Mouse (Mus musculus) brain, embryonic 18.5 days (tissue): ENCODE results near the gene Mindy4.

ENCODE experiments used
- DNase-seq: peaks from one replicate; pipeline ENCODE4 v3.0.0-alpha.2; 2012; ENCODE audit warnings: low read depth, low spot score

Gene Mindy4

GRCm38 (mm10) chr6:55338934-55339825, 136.0 kb downstream of the Mindy4 start:
- no peak for DNase-seq

GRCm38 (mm10) chr6:55341688-55342087, 138.5 kb downstream of the Mindy4 start:
- no peak for DNase-seq

- no peak for DNase-seq
Observed at GRCm38 (mm10) chr6:55342328-55342727, 139.1 kb downstream of the Mindy4 start.

- DNase-seq = no peak
Observed at GRCm38 (mm10) chr6:55343446-55343845, 140.3 kb downstream of the Mindy4 start.

- DNase-seq = no peak
Observed at GRCm38 (mm10) chr6:55344291-55345016, 141.3 kb downstream of the Mindy4 start.

GRCm38 (mm10) chr6:55345264-55345663, 142.1 kb downstream of the Mindy4 start:
- DNase-seq = no peak

GRCm38 (mm10) chr6:55346491-55346890, 143.3 kb downstream of the Mindy4 start:
- no peak for DNase-seq

- no peak for DNase-seq
Observed at GRCm38 (mm10) chr6:55347711-55348571, 144.8 kb downstream of the Mindy4 start.

- no peak for DNase-seq
Observed at GRCm38 (mm10) chr6:55349231-55349630, 146.0 kb downstream of the Mindy4 start.

GRCm38 (mm10) chr6:55350383-55350952, 147.3 kb downstream of the Mindy4 start:
- no peak for DNase-seq

GRCm38 (mm10) chr6:55351712-55352111, 148.5 kb downstream of the Mindy4 start:
- no peak for DNase-seq

GRCm38 (mm10) chr6:55353711-55354445, 150.7 kb downstream of the Mindy4 start:
- DNase-seq = no peak

GRCm38 (mm10) chr6:55354456-55355117, 151.4 kb downstream of the Mindy4 start:
- DNase-seq = no peak

- DNase-seq = no peak
Observed at GRCm38 (mm10) chr6:55355575-55355974, 152.4 kb downstream of the Mindy4 start.

- DNase-seq = no peak
Observed at GRCm38 (mm10) chr6:55356017-55356703, 153.0 kb downstream of the Mindy4 start.

- no peak for DNase-seq
Observed at GRCm38 (mm10) chr6:55356976-55357635, 153.9 kb downstream of the Mindy4 start.

- no peak for DNase-seq
Observed at GRCm38 (mm10) chr6:55357636-55358031, 154.5 kb downstream of the Mindy4 start.

GRCm38 (mm10) chr6:55358731-55359143, 155.6 kb downstream of the Mindy4 start:
- DNase-seq = no peak

- no peak for DNase-seq
Observed at GRCm38 (mm10) chr6:55362663-55363062, 159.5 kb downstream of the Mindy4 start.
